Mouse (Mus musculus): ENCODE results near the gene Nusap1.

GRCm38 (mm10) chr2:119572471-119572870 lies 45.6 kb upstream of the Nusap1 start:
- no peak for TF ChIP-seq CTCF (IDR thresholded peaks at IDR 0.05; ENCODE audit: low read depth)
- no peak for TF ChIP-seq EP300 (IDR thresholded peaks at IDR 0.05; ENCODE audit: low read depth)

All from heart, postnatal 0 days (tissue).